Mouse (Mus musculus): ENCODE measurements at regions not wholly inside any gene's neighbourhood (a gene's known extent, or its start where the extent isn't known, plus 50 kb on each side); places are given as distances from the start of the nearest gene placed in this dataset.

GRCm38 (mm10) chr3:140566996-140567517 is 645.1 kb downstream of the Pdha2 start:
- DNase-seq (ENCODE audit: low read depth, low spot score), result no peak

- DNase-seq (ENCODE audit: low read depth, low spot score), result no peak
These were observed 657.4 kb downstream of the Pdha2 start for GRCm38 (mm10) chr3:140554736-140555135.

- DNase-seq (ENCODE audit: low read depth, low spot score), result peak; percentile 48
These were observed 663.7 kb downstream of the Pdha2 start for GRCm38 (mm10) chr3:140548483-140548882.

DNA sequence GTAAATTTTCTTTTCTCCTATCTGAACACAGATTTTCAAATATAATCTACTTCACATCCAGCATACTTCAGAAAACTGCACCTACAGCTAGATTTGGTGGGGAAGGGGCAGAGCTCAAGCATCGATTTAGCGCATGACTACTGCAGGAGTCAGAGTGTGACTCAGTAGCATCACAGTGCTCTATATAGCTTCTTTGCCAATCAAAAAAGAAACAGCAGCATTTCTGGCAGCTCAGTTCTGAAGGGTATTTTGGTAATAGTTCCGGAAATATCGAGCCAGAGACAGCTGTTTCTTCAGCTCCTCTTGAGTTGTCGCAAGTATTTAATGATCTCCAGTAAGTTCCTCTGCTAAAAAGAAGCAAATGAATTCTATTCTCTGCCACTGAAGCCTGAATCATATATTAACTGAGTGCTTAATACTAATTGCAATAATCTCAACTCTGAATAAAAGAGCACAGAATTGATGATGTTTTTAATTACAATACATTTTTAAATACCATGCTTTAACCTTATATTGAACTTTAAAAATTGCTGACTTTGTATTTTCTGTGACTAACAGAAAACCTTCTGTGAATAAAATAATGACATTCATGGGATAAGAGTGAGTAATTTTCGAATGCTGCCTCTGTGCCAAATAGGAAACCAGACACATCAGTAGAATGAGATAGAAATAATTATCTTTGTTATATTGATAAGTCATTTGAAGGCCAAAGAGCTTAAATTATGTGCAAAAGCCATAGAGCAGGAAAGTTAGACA is 680.2 kb downstream of the Pdha2 start:
- peak; percentile 76 for DNase-seq (ENCODE audit: low read depth, low spot score)

DNA sequence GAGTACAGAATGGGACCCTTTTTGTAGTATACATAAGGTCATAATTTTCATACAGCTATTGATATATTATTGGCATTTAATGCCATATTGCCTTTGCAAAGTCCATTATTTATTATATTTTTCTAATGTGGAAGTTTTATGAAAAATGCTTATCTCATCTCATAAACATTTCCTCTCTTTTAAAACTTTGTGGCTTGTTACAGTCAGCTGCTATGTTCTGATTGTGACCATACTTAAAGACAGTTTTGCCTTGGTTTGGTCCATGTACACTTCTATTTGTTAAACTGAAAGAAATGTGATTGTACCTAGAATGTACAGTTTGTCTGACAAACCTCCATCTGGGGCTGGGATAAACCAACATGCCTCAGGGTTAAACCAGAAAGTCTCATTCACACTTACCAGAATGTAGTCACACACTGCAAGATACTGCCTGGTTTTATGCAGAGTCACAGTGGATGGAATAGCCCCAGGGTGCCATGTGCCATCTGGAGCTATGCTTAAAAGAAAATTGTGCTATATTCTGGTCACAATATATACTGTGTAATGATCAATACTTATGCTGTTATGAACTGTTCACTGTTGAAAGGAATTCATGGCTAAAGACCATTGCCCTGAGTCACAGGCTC is 690.4 kb downstream of the Pdha2 start:
- no peak for DNase-seq (ENCODE audit: low read depth, low spot score)

- DNase-seq (ENCODE audit: low read depth, low spot score), result no peak
These were observed 701.3 kb downstream of the Pdha2 start for GRCm38 (mm10) chr3:140510835-140511234.

DNA sequence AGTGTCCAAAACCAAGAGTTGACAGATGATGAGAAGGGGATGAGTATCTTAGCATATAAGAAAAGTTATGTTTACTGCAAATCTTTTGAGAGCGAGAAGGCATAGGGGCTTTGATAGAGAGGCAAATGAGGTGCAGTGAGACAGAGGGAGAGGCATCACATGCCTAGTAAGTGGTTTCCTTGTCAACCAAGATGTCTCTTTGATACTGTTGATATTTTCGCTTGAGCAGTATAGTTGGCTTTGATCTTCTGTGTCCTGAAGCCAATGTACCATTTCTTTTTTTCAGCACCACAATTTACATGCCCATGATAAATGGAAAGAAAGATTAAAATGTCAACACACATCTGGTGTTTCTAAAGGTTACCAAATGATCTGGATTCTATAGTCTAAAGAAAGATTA is 702.1 kb downstream of the Pdha2 start:
- DNase-seq (ENCODE audit: low read depth, low spot score), result no peak

DNA sequence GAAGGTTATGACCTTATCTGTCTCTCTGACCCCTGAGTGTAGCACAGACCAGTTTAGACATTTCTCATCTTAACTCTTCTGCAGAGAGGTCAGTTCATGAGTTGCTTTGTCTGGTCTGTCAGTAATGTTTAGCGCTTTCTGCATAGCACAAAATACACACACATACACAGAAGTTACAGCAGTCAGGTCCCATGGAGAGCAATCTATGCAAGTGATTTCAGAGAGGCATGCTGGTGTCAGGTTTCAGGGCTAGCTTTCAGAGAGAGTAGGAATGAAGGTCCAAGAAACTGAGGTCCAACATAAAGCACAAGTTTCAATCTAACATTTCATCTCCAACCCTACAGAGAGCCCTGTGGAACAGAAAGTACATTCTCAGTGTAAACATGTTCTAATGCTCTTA is 718.0 kb downstream of the Pdha2 start:
- no peak for DNase-seq (ENCODE audit: low read depth, low spot score)

DNA sequence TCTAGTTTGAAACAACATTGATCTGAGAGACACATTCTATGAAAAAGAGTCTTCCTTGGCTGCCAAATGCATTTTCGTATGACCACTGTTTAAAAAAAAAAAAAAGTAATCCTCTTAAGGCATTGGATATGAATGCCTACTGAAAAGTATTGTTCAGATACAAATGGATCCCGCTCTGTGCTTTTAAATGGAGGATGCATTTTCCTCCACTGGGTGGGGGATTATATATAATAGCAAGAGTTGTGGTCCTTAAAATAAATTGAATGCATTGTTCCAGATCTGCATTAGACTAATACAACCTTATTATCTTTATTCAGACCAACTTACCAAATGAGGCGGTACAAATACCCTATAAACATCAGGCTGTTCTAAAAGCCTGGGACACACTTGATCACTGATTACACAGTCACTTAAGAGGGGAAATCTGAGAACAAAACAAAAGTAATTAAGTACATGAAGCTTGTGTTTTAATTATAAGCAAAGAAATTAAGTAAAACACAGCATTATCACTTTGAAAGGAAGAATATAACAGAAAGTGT is 734.4 kb downstream of the Pdha2 start:
- DNase-seq (ENCODE audit: low read depth, low spot score), result no peak

DNA sequence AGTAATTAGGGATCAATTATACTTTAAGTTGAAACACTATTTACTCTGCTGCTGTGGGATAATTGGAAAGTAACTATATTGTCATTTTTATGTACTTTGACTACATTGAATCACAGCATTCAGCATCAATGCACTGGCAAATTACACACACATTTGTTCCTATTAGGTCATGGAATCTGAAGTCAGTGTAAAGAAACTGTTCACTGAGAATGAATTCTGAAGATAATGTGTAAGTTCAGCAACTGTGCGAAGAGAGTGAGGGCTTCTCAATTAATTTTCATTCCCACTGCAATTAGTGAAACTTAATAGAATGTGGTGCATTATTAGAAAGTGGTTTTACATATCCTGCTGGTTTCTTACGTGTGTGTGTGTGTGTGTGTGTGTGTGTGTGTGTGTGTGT is 735.6 kb downstream of the Pdha2 start:
- DNase-seq (ENCODE audit: low read depth, low spot score), result no peak

GRCm38 (mm10) chr3:140452513-140452912 is 759.6 kb downstream of the Pdha2 start:
- DNase-seq (ENCODE audit: low read depth, low spot score), result peak; percentile 83

- DNase-seq (ENCODE audit: low read depth, low spot score), result no peak
These were observed 761.0 kb downstream of the Pdha2 start for GRCm38 (mm10) chr3:140451148-140451547.

DNA sequence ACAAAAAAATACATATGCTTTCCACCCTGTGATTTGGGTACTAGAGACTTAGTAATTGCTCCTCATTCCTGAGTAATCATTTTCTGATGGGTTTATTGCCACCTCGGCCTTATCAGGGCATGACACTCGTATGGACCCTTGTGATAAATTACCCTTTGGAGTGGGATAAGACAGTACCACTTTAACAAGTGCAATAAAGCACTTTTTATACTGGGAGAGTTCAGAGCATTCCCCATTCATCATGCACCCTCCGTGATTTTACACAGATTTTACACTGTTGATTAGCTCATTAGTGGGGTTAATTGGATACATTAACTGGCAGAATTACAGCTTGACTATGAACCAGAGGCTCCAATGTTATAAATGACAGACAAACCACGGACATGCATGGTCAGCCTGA is 802.9 kb downstream of the Pdha2 start:
- DNase-seq (ENCODE audit: low read depth, low spot score), result no peak

Data from brain, adult 2 months (tissue).